Mouse (Mus musculus) layer of hippocampus, adult 18-20 months (tissue): Measurements from ENCODE around the gene Slc10a6. TPM values are rescaled to one million over a fixed set of nuclear protein-coding genes. Genes with fewer than 3 reads are reported as not detected.

Experiments used
- DNase-seq, 2 experiments: peaks; one replicate each; pipeline ENCODE4 v3.0.0; 2022; ENCODE audit warnings: low spot score in 2 of 2
- total RNA-seq, 2 experiments: library from RNA; stranded (reverse); gene quantifications; 2 replicates each; pipeline ENCODE4 v1.2.3; 2021

Gene Slc10a6
- total RNA-seq, 2 experiments from 2014 or later, result not detected

GRCm38 (mm10) chr5:103560546-103560945 lies 68.7 kb downstream of the Slc10a6 start:
- no peak for DNase-seq

Other genes with a start within 250 kb of the Slc10a6 start
- gene Ptpn13, start 204.2 kb downstream of the Slc10a6 start, total RNA-seq, result 10 to 100 TPM; 10.9 to 12.2 TPM
- gene 1700016H13Rik, start 26.6 kb upstream of the Slc10a6 start, total RNA-seq, result not detected
- 10 to 100 TPM; 20.8 to 23.0 TPM for gene Aff1, start 63.0 kb upstream of the Slc10a6 start, total RNA-seq